Mouse (Mus musculus): ENCODE measurements around the gene Slc35e3. TPM values are rescaled to one million over a fixed set of nuclear protein-coding genes. Genes with fewer than 3 reads are reported as not detected.
"Not testable (repeated sequence)": the region's sequence is repeated elsewhere in the genome, so short reads cannot be mapped to it uniquely, and the experiment has no call there.

Slc35e3 gene
- total RNA-seq, 2 experiments from 2014 or later = 7.8 to 8.2 TPM

- DNase-seq = no peak
Measured at GRCm38 (mm10) chr10:117714928-117715500, 31.2 kb downstream of the Slc35e3 start.

- DNase-seq = no peak
Measured at GRCm38 (mm10) chr10:117714048-117714545, 32.1 kb downstream of the Slc35e3 start.

GRCm38 (mm10) chr10:117713466-117713865 is 32.7 kb downstream of the Slc35e3 start:
- DNase-seq = no peak

- DNase-seq = no peak
Measured at GRCm38 (mm10) chr10:117712871-117713270, 33.3 kb downstream of the Slc35e3 start.

GRCm38 (mm10) chr10:117712191-117712754 is 33.9 kb downstream of the Slc35e3 start:
- DNase-seq = no peak

- DNase-seq = no peak
Measured at GRCm38 (mm10) chr10:117711408-117711807, 34.8 kb downstream of the Slc35e3 start.

GRCm38 (mm10) chr10:117710604-117711141 is 35.5 kb downstream of the Slc35e3 start, which contains the start of gene Mdm2:
TSS of gene Mdm2 (minus strand) at chr10:117710758.
- DNase-seq = peak; percentile 96 to 99

- DNase-seq = peak; percentile 89 to 91
Measured at GRCm38 (mm10) chr10:117709930-117710603, 36.1 kb downstream of the Slc35e3 start.

- no peak for DNase-seq
Measured at GRCm38 (mm10) chr10:117709326-117709830, 36.8 kb downstream of the Slc35e3 start.

GRCm38 (mm10) chr10:117708856-117709255 is 37.3 kb downstream of the Slc35e3 start:
- peak in 1 of 2 experiments; percentile 21 for DNase-seq

GRCm38 (mm10) chr10:117708376-117708775 is 37.8 kb downstream of the Slc35e3 start:
- DNase-seq = no peak

GRCm38 (mm10) chr10:117707114-117707838 is 38.9 kb downstream of the Slc35e3 start:
- DNase-seq = no peak

- DNase-seq = no peak
Measured at GRCm38 (mm10) chr10:117706440-117706839, 39.7 kb downstream of the Slc35e3 start.

GRCm38 (mm10) chr10:117705806-117706205 is 40.4 kb downstream of the Slc35e3 start:
- DNase-seq = no peak

GRCm38 (mm10) chr10:117704964-117705335 is 41.2 kb downstream of the Slc35e3 start:
- DNase-seq = no peak

GRCm38 (mm10) chr10:117704314-117704963 is 41.7 kb downstream of the Slc35e3 start:
- not testable (repeated sequence) for DNase-seq

GRCm38 (mm10) chr10:117703506-117703905 is 42.7 kb downstream of the Slc35e3 start:
- no peak for DNase-seq

GRCm38 (mm10) chr10:117702024-117702833 is 43.9 kb downstream of the Slc35e3 start:
- DNase-seq = no peak

GRCm38 (mm10) chr10:117701034-117701829 is 44.9 kb downstream of the Slc35e3 start:
- DNase-seq = no peak

GRCm38 (mm10) chr10:117700450-117700849 is 45.7 kb downstream of the Slc35e3 start:
- DNase-seq = no peak
